Mouse (Mus musculus): ENCODE data around the gene Sox6. TPM values are rescaled to one million over a fixed set of nuclear protein-coding genes. Genes with fewer than 3 reads are reported as not detected.

The Sox6 gene
- total and polyA plus RNA-seq, 3 experiments = 0.09 to 1.3 (median 0.90) TPM

DNA sequence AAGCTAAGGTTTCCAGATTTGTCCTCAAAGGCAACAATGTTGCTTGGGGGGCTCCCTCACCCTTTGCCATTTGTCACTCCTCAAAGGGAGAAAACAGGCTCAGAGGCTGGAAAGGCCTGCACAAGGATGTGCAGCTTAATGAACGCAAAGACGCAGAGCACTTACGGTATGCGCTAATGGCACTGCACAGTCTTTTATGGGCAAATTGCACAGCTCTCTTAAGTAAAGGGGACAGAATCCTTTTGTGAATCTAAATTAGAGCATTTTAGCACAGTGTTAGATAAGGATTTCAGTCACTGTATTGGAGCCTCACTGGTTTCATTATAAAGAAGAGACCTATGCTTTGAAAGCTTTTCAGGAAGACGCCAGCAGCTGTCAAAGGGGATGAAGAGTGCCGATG, 375.2 kb downstream of the Sox6 start:
- in situ Hi-C loops (cut with MboI; ENCODE audit: low pct_ligation_motif_present, low pct_unique_long_range_greater_than_20kb, low sequenced_read_pairs) = no loop called here
- Histone ChIP-seq H3K9ac (ENCODE audit: insufficient read depth, low read depth) (no peak overlapping the region), H3K36me3 (replicated peaks in 1 of 2; ENCODE audit: control insufficient read depth in 1 of 2, insufficient read depth in 1 of 2, low read length in 1 of 2) (no peaks in the 10 kb centered on the region), H3K79me2 (replicated peaks; ENCODE audit: control insufficient read depth, extremely low read depth, insufficient read depth, poor library complexity, severe bottlenecking) (no peaks in the 10 kb centered on the region), H3K9me3 (replicated peaks; ENCODE audit: low read length) (no peaks in the 10 kb centered on the region), H3K4me2 (ENCODE audit: insufficient read depth, low read depth, poor library complexity, severe bottlenecking) (no peak overlapping the region), H3K27me3 (replicated peaks) (no peaks in the 10 kb centered on the region), H3K27ac (ENCODE audit: insufficient read depth, low read depth) (no peak overlapping the region), H3K4me1 (ENCODE audit: control insufficient read depth in 1 of 2, insufficient read depth in 2 of 2) (no peaks in the 10 kb centered on the region), H3K4me3 (replicated peaks in 1 of 3; ENCODE audit: low read depth in 2 of 3, low read length in 2 of 3, poor library complexity in 1 of 3) (no peak overlapping the region)
- no peak for DNase-seq (ENCODE audit: extremely low read depth)
- TF ChIP-seq ZC3H11A (IDR thresholded peaks at IDR 0.05; ENCODE audit: low read depth, low read length) = no peak
- TF ChIP-seq MAZ (IDR thresholded peaks at IDR 0.05; ENCODE audit: low read depth, low read length) = no peak
- TF ChIP-seq PAX5 (IDR thresholded peaks at IDR 0.05; ENCODE audit: low read length) = no peak
- TF ChIP-seq UBTF (IDR thresholded peaks at IDR 0.05; ENCODE audit: low read depth, low read length) = no peak
- TF ChIP-seq MAFK (IDR thresholded peaks at IDR 0.05; ENCODE audit: insufficient replicate concordance, low read length) = no peak
- TF ChIP-seq MXI1 (IDR thresholded peaks at IDR 0.05; ENCODE audit: low read depth, low read length) = no peak
- no peak for TF ChIP-seq ZNF384 (IDR thresholded peaks at IDR 0.05; ENCODE audit: low read depth, low read length)
- TF ChIP-seq BHLHE40 (IDR thresholded peaks at IDR 0.05; ENCODE audit: low read depth, low read length) = no peak
- dilution Hi-C loops (cut with MboI; ENCODE audit: extremely low pct_ligation_motif_present, extremely low pct_unique_long_range_greater_than_20kb, low sequenced_read_pairs) = no loop called here

DNA sequence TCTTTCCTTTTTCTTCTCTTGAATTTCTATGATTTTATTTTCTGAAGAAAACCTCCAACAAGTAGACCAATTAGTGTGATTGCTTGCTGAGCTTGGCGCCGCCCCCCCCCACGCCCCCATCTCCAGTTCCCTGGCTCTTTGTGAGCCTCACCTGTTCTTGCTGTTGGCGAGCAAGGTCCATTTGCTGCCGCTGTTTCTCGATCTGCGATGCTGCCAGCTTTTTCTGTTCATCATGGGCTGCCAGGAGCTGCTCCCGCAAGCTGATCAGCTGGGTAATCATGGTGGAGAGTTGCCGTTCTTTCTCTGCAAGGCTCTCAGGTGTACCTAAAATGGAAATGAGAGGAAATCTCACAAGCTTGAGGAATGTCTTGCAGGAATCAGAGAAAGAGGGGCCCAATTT, 376.5 kb downstream of the Sox6 start:
- Histone ChIP-seq H3K27ac (ENCODE audit: insufficient read depth, low read depth) (no peak overlapping the region), H3K4me2 (ENCODE audit: insufficient read depth, low read depth, poor library complexity, severe bottlenecking) (no peak overlapping the region), H3K4me3 (replicated peaks in 1 of 3; ENCODE audit: low read depth in 2 of 3, low read length in 2 of 3, poor library complexity in 1 of 3) (no peak overlapping the region), H3K79me2 (replicated peaks; ENCODE audit: control insufficient read depth, extremely low read depth, insufficient read depth, poor library complexity, severe bottlenecking) (no peaks in the 10 kb centered on the region), H3K27me3 (replicated peaks) (no peaks in the 10 kb centered on the region), H3K9me3 (replicated peaks; ENCODE audit: low read length) (no peaks in the 10 kb centered on the region), H3K36me3 (replicated peaks in 1 of 2; ENCODE audit: control insufficient read depth in 1 of 2, insufficient read depth in 1 of 2, low read length in 1 of 2) (no peaks in the 10 kb centered on the region), H3K4me1 (ENCODE audit: control insufficient read depth in 1 of 2, insufficient read depth in 2 of 2) (no peaks in the 10 kb centered on the region), H3K9ac (ENCODE audit: insufficient read depth, low read depth) (no peak overlapping the region)
- dilution Hi-C loops (cut with MboI; ENCODE audit: extremely low pct_ligation_motif_present, extremely low pct_unique_long_range_greater_than_20kb, low sequenced_read_pairs) = no loop called here
- TF ChIP-seq EP300 (IDR thresholded peaks at IDR 0.05; ENCODE audit: low read length) = no peak
- TF ChIP-seq PAX5 (IDR thresholded peaks at IDR 0.05; ENCODE audit: low read length) = no peak
- TF ChIP-seq POLR2AphosphoS2 (IDR thresholded peaks at IDR 0.05; ENCODE audit: low read depth, low read length) = no peak
- TF ChIP-seq SIN3A (IDR thresholded peaks at IDR 0.05; ENCODE audit: low read length) = no peak
- no peak for TF ChIP-seq TBP (conservative IDR thresholded peaks at IDR 0.05; ENCODE audit: low read depth, low read length)
- TF ChIP-seq MAX (IDR thresholded peaks at IDR 0.05; ENCODE audit: low read length) = no peak
- no peak for TF ChIP-seq USF1 (IDR thresholded peaks at IDR 0.05; ENCODE audit: low read depth, low read length)
- no peak for TF ChIP-seq ZNF384 (IDR thresholded peaks at IDR 0.05; ENCODE audit: low read depth, low read length)
- no peak for TF ChIP-seq HCFC1 (IDR thresholded peaks at IDR 0.05; ENCODE audit: low read depth, low read length)
- TF ChIP-seq SMC3 (IDR thresholded peaks at IDR 0.05; ENCODE audit: low read depth, low read length) = no peak
- TF ChIP-seq RAD21 (IDR thresholded peaks at IDR 0.05; ENCODE audit: low read depth, low read length) = no peak
- no peak for TF ChIP-seq USF2 (conservative IDR thresholded peaks at IDR 0.05; ENCODE audit: low read depth, low read length)
- TF ChIP-seq JUN (IDR thresholded peaks at IDR 0.05; ENCODE audit: insufficient read depth, low read depth, low read length) = no peak
- no peak for TF ChIP-seq RCOR1 (conservative IDR thresholded peaks at IDR 0.05; ENCODE audit: low read depth, low read length)
- no peak for TF ChIP-seq ELF1 (IDR thresholded peaks at IDR 0.05; ENCODE audit: low read depth, low read length)
- TF ChIP-seq MAFK (IDR thresholded peaks at IDR 0.05; ENCODE audit: insufficient replicate concordance, low read length) = no peak
- no peak for TF ChIP-seq MYC (IDR thresholded peaks at IDR 0.05; ENCODE audit: low read depth, low read length)
- TF ChIP-seq CHD2 (IDR thresholded peaks at IDR 0.05; ENCODE audit: low read length) = no peak
- TF ChIP-seq UBTF (IDR thresholded peaks at IDR 0.05; ENCODE audit: low read depth, low read length) = no peak
- TF ChIP-seq ZKSCAN1 (IDR thresholded peaks at IDR 0.05; ENCODE audit: borderline replicate concordance, low read depth, low read length) = no peak
- no peak for DNase-seq (ENCODE audit: extremely low read depth)
- in situ Hi-C loops (cut with MboI; ENCODE audit: low pct_ligation_motif_present, low pct_unique_long_range_greater_than_20kb, low sequenced_read_pairs) = no loop called here
